Mouse (Mus musculus) neural tube, embryonic 11.5 days (tissue): Measurements from ENCODE around the gene Ctr9. TPM values are rescaled to one million over a fixed set of nuclear protein-coding genes. Genes with fewer than 3 reads are reported as not detected.

Experiments
- ATAC-seq: fragments of 200-750 bp; cut with Nextera tagmentation; 2 replicates; pipeline ENCODE4 v1.8.0; 2017; ENCODE audit warnings: moderate number of reproducible peaks, mild to moderate bottlenecking, moderate TSS enrichment, moderate library complexity; ENCODE audit not compliant: insufficient read depth, low FRiP score, low TSS enrichment
- DNase-seq: peaks from one replicate; pipeline ENCODE4 v3.0.0-alpha.2; 2015; ENCODE audit warnings: low spot score
- H3K27ac ChIP-seq: fragments of 300-500 bp; sonication (generic); 2 replicates; pipeline ENCODE4 v1.5.1; 2014; ENCODE audit warnings: low read depth, mild to moderate bottlenecking, low read length
- H3K27me3 ChIP-seq: fragments of 300-500 bp; sonication (generic); 2 replicates; pipeline ENCODE4 v1.6.1; 2014; ENCODE audit warnings: mild to moderate bottlenecking, low read length, mixed read lengths; ENCODE audit not compliant: control insufficient read depth, insufficient read depth
- H3K36me3 ChIP-seq: fragments of 300-500 bp; sonication (generic); 2 replicates; pipeline ENCODE4 v1.6.1; 2014; ENCODE audit warnings: mild to moderate bottlenecking, low read length, moderate library complexity, mixed read lengths; ENCODE audit not compliant: control insufficient read depth, insufficient read depth
- H3K4me1 ChIP-seq: fragments of 300-500 bp; sonication (generic); 2 replicates; pipeline ENCODE4 v1.6.1; 2014; ENCODE audit warnings: low read length, mixed read lengths; ENCODE audit not compliant: control insufficient read depth, insufficient read depth
- H3K4me2 ChIP-seq: fragments of 300-500 bp; sonication (generic); 2 replicates; pipeline ENCODE4 v1.6.1; 2014; ENCODE audit warnings: low read depth, mild to moderate bottlenecking, moderate library complexity
- H3K4me3 ChIP-seq: fragments of 300-500 bp; sonication (generic); 2 replicates; pipeline ENCODE4 v1.5.1; 2014; ENCODE audit warnings: low read depth, low read length
- H3K9ac ChIP-seq: fragments of 300-500 bp; sonication (generic); 2 replicates; pipeline ENCODE4 v1.6.1; 2014; ENCODE audit warnings: mild to moderate bottlenecking, low read length
- H3K9me3 ChIP-seq: fragments of 300-500 bp; sonication (generic); 2 replicates; pipeline ENCODE4 v1.6.1; 2016; ENCODE audit warnings: low read length; ENCODE audit not compliant: control insufficient read depth
- WGBS: fragments of 180-500 bp; shearing (Covaris S2); extraction: QIAGEN DNeasy Blood & Tissue Kit; methylation state at CpG from one replicate; pipeline ENCODE4 v1.1.7; 2014; 5-methylcytosine and 5-hydroxymethylcytosine counted together
- polyA plus RNA-seq: library from polyadenylated mRNA; unstranded; fragments of >200 nt; fragmentation: Nextera tagmentation; extraction: Ambion mirVana; gene quantifications from 2 replicates; pipeline ENCODE4 v1.2.1, GENCODE M21; 2014

Ctr9 gene
- polyA plus RNA-seq, result 90.6 and 99.7 TPM in 2 replicates

DNA sequence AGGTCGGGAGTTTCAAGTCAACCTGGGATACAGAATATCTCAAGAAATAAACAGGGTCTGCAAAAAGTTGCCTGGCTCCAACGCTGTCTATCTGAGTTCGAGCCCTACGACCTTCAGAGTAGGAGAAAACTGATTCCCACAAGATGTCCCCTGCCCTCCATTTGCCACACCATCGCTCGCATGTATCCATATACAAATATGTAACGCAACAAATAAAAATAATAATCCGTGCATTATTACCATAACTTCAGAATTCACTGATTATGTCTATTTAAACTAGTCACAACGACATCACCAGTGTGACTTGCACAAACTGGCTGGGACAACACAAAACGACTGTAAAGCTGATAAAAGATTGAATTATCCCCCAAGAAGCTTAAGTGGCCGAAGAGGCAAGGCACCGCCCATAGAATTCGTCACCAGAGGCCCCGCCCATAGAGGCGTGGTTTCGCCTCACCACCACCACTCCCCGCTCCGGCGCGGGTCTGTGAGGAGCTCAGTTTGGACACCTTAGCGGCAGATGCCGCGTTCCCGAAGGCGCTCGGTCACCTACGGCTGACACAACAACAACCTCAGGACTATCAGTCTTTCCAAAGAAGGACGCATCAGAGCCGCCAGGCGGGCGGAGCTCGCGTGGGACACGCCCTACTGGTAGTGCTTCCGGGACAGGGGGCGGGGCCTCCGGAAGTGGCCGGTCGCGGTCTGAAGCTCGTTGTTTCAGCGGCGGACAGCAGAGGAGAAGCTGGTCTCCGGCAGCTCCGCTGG lies at the start of gene Ctr9:
Ctr9 (plus strand) TSS at position 671 of the 765 bp plus-strand sequence.
- no peaks in the 10 kb centered on the region for H3K9me3 ChIP-seq
- no peaks in the 10 kb centered on the region for H3K27me3 ChIP-seq
- H3K4me2 ChIP-seq, result peak within 1 kb of the TSS; percentile 81
- 7% methylated on average over 45 of the region's 45 CpGs for WGBS
- peak; percentile 95 for ATAC-seq
- no peaks in the 10 kb centered on the region for H3K36me3 ChIP-seq
- peak within 1 kb of the TSS; percentile 69 for H3K27ac ChIP-seq
- H3K9ac ChIP-seq, result peak within 1 kb of the TSS; percentile 75
- H3K4me3 ChIP-seq, result peak within 1 kb of the TSS; percentile 94
- peak; percentile 93 for DNase-seq
- peaks cover 7% of the 10 kb centered on the region; the same call in 1 of the 2 replicates for H3K4me1 ChIP-seq

DNA sequence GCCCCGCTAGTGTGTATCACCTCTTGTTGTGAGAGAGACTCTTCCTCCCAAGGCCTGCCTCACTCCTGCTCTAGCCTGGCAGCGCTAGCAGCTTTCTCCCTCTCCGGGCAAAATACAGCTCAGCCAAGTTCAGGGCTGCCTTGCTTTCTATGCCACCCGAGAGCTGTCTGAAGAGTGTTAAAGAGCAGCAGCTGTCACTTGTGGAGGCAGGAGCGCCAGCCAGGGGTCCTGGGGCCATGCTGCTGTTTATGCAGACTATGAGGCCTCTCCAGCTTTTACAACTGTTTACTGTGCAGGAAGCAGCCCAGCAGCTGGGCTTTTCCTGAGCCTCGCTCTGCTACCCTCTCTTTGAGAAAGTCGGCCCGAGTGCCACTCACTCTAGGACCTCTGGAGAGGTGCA lies 47.7 kb upstream of the Ctr9 start:
- whole genome bisulfite sequencing, result 67% methylated on average over 8 of the region's 8 CpGs
- ATAC-seq, result no peak

DNA sequence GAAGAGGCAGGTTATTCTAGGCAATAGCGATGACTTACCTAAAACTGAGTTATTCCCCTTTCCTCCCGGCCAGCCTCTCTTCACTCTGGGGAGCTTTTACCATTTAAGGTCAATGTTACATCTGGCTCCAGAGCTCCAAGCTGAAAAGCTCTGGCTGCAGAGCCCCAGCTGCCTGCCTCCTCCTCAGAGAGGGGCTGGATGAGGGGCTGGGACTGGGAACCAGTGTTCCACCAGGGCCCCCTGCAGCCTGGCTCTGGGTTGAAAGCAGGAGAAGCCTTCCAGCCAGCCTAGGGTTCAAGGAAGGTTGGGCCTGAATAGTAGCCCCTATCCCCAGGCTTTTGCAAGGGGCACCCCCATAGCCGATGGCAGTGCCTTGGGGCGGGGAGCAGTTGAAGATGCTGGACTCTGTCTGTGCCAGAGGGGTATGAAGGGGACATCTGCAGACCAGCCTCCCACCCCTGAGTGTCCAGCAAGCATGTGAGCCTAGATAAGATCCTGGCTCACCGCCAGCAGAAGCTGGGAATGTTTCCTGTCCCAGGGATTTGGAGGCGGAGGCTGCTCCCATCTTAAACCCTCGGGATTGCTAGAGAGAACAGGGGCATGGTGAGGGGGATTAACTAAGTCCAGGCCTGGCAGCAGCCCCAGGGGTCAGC lies 46.6 kb upstream of the Ctr9 start, which contains the start of gene Mrvi1:
Mrvi1 (minus strand) TSS at position 409 of the 653 bp plus-strand sequence.
- ATAC-seq (no peak), DNase-seq (peak; percentile 37)
- Histone ChIP-seq H3K4me3 (no peak within 1 kb of the TSS), H3K27ac (0 out of 2 replicates have a peak within 1 kb of the TSS, but pooled peaks have one; percentile 27), H3K9ac (no peak within 1 kb of the TSS; the same call in 1 of the 2 replicates), H3K9me3 (no peaks in the 10 kb centered on the region), H3K4me2 (no peak within 1 kb of the TSS), H3K36me3 (no peaks in the 10 kb centered on the region), H3K4me1 (no peaks in the 10 kb centered on the region; the same call in 1 of the 2 replicates), H3K27me3 (no peaks in the 10 kb centered on the region)
- WGBS, result 63% methylated on average over 7 of the region's 7 CpGs

More for the DNA sequence above, 47.7 kb upstream of the Ctr9 start:
- H3K27me3 ChIP-seq, result no peaks in the 10 kb centered on the region
- H3K9me3 ChIP-seq, result no peaks in the 10 kb centered on the region
- H3K4me1 ChIP-seq, result no peaks in the 10 kb centered on the region; the same call in 1 of the 2 replicates
- no peak for DNase-seq
- no peak overlapping the region for H3K27ac ChIP-seq
- no peaks in the 10 kb centered on the region for H3K36me3 ChIP-seq
- H3K4me2 ChIP-seq, result no peak overlapping the region
- H3K4me3 ChIP-seq, result no peak overlapping the region
- no peak overlapping the region for H3K9ac ChIP-seq

DNA sequence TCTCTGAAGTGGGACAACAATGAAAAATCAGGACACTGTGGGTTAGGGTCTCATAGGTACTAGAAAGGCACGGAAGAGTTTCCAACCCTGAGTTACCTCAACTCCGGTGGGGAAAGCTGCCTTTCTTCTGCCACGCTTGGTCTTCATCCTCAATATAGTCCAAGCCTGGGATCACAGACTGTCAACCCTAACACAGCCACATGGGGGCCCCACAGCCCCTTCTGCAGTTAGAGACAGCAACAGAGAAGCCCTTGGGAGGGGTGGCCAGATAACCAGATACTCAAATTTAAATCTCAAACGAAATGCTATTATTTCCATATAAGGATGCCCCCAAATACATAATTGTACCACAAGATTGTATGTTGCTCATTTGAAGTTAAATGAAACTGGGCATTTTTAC lies 46.0 kb upstream of the Ctr9 start:
- Histone ChIP-seq H3K9me3 (no peaks in the 10 kb centered on the region), H3K4me1 (no peaks in the 10 kb centered on the region; the same call in 1 of the 2 replicates), H3K27ac (no peak overlapping the region), H3K36me3 (no peaks in the 10 kb centered on the region), H3K9ac (no peak overlapping the region), H3K27me3 (no peaks in the 10 kb centered on the region), H3K4me3 (no peak overlapping the region), H3K4me2 (no peak overlapping the region)
- WGBS, result 70% methylated on average over 4 of the region's 4 CpGs
- DNase-seq (no peak), ATAC-seq (no peak)

DNA sequence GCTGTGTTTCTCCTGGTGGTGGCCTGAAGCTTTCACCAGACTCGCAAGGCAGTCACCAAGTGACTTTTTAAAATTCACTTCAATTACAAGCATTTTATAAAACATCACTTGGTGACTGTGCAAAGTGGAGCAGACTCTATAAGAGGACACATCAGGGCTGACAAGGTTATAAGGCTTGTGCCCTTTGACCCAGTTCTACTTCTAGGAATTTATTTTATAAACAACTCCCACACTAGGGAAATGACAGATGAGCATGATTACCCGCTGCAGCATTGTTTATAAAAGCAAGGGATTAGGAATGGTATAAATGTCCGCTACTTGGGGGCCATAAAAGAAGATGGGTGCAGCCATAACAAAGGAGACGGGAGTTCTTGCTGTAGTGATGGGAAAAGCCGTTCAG lies 45.1 kb upstream of the Ctr9 start:
- no peaks in the 10 kb centered on the region; the same call in 1 of the 2 replicates for H3K4me1 ChIP-seq
- no peak overlapping the region for H3K4me2 ChIP-seq
- H3K9me3 ChIP-seq, result no peaks in the 10 kb centered on the region
- H3K36me3 ChIP-seq, result no peaks in the 10 kb centered on the region
- DNase-seq, result no peak
- H3K27me3 ChIP-seq, result no peaks in the 10 kb centered on the region
- no peak for ATAC-seq
- H3K9ac ChIP-seq, result no peak overlapping the region
- H3K4me3 ChIP-seq, result no peak overlapping the region
- 63% methylated on average over 5 of the region's 5 CpGs for WGBS
- H3K27ac ChIP-seq, result no peak overlapping the region

DNA sequence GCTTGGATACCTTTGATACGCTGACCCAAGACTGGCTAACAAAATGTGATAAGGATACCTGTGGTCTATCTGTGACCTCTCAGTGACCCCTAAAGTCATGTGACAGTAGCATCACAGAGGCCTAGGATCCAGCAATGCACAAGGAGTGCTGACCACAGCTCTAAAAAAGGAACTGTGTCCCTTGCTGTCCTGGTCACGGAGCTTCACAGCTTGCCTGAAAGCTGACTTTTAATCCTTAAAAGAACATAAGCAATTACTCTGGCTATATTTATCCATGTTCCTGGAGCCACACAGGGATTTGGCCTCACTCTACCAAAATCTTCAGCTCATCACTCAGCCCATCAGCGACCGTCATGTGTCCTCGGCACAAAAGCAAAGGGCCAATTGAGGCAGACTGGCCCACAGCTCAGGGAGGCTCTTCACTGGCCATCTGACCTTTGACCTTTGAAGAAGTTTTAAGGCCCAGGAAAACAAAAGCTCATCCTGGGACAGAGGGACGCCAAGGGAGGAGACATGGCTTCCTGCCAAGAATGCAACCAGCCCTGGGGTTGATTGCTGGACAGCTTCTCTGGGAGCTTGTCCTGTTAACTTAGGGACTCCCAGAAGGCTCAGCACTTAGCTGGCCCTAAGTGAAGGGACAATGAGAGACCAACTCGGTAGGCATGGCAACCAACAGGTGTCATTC lies 43.0 kb upstream of the Ctr9 start:
- 67% methylated on average over 7 of the region's 7 CpGs for WGBS
- DNase-seq (no peak), ATAC-seq (no peak)
- no peaks in the 10 kb centered on the region; the same call in 1 of the 2 replicates for H3K4me1 ChIP-seq
- no peak overlapping the region for H3K9ac ChIP-seq
- H3K4me2 ChIP-seq, result no peak overlapping the region
- H3K4me3 ChIP-seq, result no peak overlapping the region
- no peak overlapping the region for H3K27ac ChIP-seq
- no peaks in the 10 kb centered on the region for H3K9me3 ChIP-seq
- no peaks in the 10 kb centered on the region for H3K27me3 ChIP-seq
- H3K36me3 ChIP-seq, result no peaks in the 10 kb centered on the region

DNA sequence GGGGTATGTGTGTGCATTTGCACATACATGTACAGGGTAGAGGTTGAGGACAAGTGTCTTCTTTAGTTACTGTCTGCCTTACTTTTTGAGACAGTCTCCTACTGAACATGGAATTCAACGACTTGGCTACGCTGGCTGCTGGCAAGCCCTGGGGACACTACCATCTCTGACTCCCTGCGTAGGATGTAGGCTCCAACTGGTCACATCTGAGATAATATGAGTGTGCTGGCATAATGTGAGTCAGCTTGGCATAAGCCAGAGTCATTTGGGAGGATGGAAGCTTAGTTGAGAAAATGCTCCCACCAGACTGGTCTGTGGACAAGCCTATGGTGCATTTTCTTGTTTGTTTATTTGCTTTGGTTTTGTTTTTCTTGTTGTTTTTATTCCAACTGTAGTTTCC lies 40.7 kb upstream of the Ctr9 start:
- Histone ChIP-seq H3K4me3 (no peak overlapping the region), H3K4me1 (no peaks in the 10 kb centered on the region), H3K4me2 (no peak overlapping the region), H3K36me3 (no peaks in the 10 kb centered on the region), H3K9ac (no peak overlapping the region), H3K27ac (no peak overlapping the region), H3K27me3 (no peaks in the 10 kb centered on the region), H3K9me3 (no peaks in the 10 kb centered on the region)
- 87% methylated on average over 3 of the region's 3 CpGs for WGBS
- DNase-seq, result no peak
- ATAC-seq, result no peak

DNA sequence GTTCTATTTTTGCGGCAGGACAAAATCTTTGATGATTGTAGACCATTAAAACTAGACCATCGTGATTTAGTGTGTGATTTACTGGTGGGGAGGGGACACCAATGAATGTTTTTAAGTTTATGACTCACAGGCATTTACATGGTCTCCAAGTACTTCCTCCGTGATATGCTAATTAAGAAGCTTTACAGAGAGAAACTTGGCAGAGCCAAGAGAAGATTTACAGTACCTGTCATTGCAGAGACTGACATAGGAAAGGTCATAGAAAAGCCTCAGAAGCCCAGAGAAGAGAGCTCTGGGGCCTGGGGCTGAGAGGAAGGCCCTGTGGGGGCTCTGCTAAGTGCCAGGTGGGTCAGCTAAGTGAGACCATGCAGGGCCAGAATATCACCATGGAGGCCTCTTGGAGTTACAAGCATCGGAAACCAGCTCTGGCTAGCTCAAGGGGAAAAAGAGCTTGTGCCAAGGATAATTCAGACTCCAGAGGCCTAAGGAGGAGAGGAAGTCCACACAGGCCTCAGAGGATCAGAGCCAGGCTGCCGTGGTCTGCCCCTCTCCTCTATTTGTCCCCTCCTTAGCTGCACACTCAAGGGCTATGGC lies 39.4 kb upstream of the Ctr9 start:
- no peaks in the 10 kb centered on the region for H3K36me3 ChIP-seq
- ATAC-seq, result no peak
- H3K4me1 ChIP-seq, result no peaks in the 10 kb centered on the region
- no peak overlapping the region for H3K27ac ChIP-seq
- no peak overlapping the region for H3K4me2 ChIP-seq
- no peak overlapping the region for H3K9ac ChIP-seq
- H3K27me3 ChIP-seq, result no peaks in the 10 kb centered on the region
- no peaks in the 10 kb centered on the region for H3K9me3 ChIP-seq
- no peak for DNase-seq
- 50% methylated on average over 5 of the region's 5 CpGs for WGBS
- no peak overlapping the region for H3K4me3 ChIP-seq
